Mouse (Mus musculus): ENCODE measurements around the gene Gm10644. TPM values are rescaled to one million over a fixed set of nuclear protein-coding genes. Genes with fewer than 3 reads are reported as not detected.

Gm10644 gene
- polyA plus RNA-seq, 1 experiment: 0.62 TPM

- peak; percentile 82 for TF ChIP-seq CTCF (IDR thresholded peaks at IDR 0.05; ENCODE audit: borderline replicate concordance, extremely low read depth, insufficient read depth, insufficient read length)
- no peak for TF ChIP-seq POLR2A (IDR thresholded peaks at IDR 0.05; ENCODE audit: borderline replicate concordance, extremely low read depth, insufficient read depth, insufficient read length, poor library complexity, severe bottlenecking)
- DNase-seq (ENCODE audit: low read depth): peak; percentile 58
These were observed 61.1 kb downstream of the Gm10644 start for GRCm38 (mm10) chr8:83893915-83894314.

DNA sequence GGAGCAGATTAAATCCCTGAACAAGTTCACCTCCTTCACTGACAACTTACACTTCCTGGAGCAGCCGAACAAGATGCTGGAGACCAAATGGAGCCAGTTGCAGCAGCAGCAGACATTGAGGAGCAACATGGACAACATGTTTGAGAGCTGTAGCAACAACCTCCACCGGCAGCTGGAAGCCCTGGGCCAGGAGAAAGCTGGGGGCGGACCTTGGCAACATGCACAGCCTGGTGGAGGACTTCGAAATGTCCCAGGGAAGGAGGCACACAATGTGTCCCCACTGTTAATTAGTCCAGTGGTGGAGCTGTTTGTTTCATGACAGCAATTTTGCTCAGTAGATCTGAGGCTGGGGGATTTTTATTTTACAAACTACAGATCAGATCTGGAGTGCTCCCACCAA, 62.9 kb downstream of the Gm10644 start:
- no peak for DNase-seq (ENCODE audit: low read depth)
- TF ChIP-seq POLR2A (IDR thresholded peaks at IDR 0.05; ENCODE audit: borderline replicate concordance, extremely low read depth, insufficient read depth, insufficient read length, poor library complexity, severe bottlenecking) (no peak), CTCF (IDR thresholded peaks at IDR 0.05; ENCODE audit: borderline replicate concordance, extremely low read depth, insufficient read depth, insufficient read length) (no peak)

GRCm38 (mm10) chr8:83888409-83888808, 66.6 kb downstream of the Gm10644 start:
- peak; percentile 60 for DNase-seq (ENCODE audit: low read depth)
- TF ChIP-seq POLR2A (IDR thresholded peaks at IDR 0.05; ENCODE audit: borderline replicate concordance, extremely low read depth, insufficient read depth, insufficient read length, poor library complexity, severe bottlenecking): no peak
- no peak for TF ChIP-seq CTCF (IDR thresholded peaks at IDR 0.05; ENCODE audit: borderline replicate concordance, extremely low read depth, insufficient read depth, insufficient read length)

Other genes with a start within 250 kb of the Gm10644 start
- 74.5 and 98.3 TPM in 2 replicates for gene Ddx39, start 240.0 kb downstream of the Gm10644 start, polyA plus RNA-seq (2012; rRNA removed)
- 16.0 and 21.3 TPM in 2 replicates for gene Adgre5, start 213.9 kb downstream of the Gm10644 start, polyA plus RNA-seq (2012; rRNA removed)
- gene Adgrl1, start 55.1 kb downstream of the Gm10644 start, polyA plus RNA-seq (2012; rRNA removed): 237 and 327 TPM in 2 replicates
- gene Asf1b, start 302 bp upstream of the Gm10644 start, polyA plus RNA-seq (2012; rRNA removed): 20.3 and 31.9 TPM in 2 replicates
- 121 and 143 TPM in 2 replicates for gene Prkaca, start 17.8 kb upstream of the Gm10644 start, polyA plus RNA-seq (2012; rRNA removed)
- gene Samd1, start 42.5 kb upstream of the Gm10644 start, polyA plus RNA-seq (2012; rRNA removed): 87.5 and 93.8 TPM in 2 replicates
- gene 1700067K01Rik, start 46.3 kb upstream of the Gm10644 start, polyA plus RNA-seq (2012; rRNA removed): 0.27 and 0.37 TPM in 2 replicates
- 0.07 and 0.35 TPM in 2 replicates for gene 2210011C24Rik, start 57.0 kb upstream of the Gm10644 start, polyA plus RNA-seq (2012; rRNA removed)
- gene Palm3, start 66.3 kb upstream of the Gm10644 start, polyA plus RNA-seq (2012; rRNA removed): 1.3 and 3.7 TPM in 2 replicates
- 0.48 and 0.50 TPM in 2 replicates for gene Il27ra, start 87.4 kb upstream of the Gm10644 start, polyA plus RNA-seq (2012; rRNA removed)
- 0.21 and 0.36 TPM in 2 replicates for gene Rln3, start 89.8 kb upstream of the Gm10644 start, polyA plus RNA-seq (2012; rRNA removed)
- 2.0 and 2.9 TPM in 2 replicates for gene Gm10643, start 109.9 kb upstream of the Gm10644 start, polyA plus RNA-seq (2012; rRNA removed)
- 34.1 and 41.7 TPM in 2 replicates for gene Rfx1, start 111.6 kb upstream of the Gm10644 start, polyA plus RNA-seq (2012; rRNA removed)
- 109 and 153 TPM in 2 replicates for gene Dcaf15, start 149.6 kb upstream of the Gm10644 start, polyA plus RNA-seq (2012; rRNA removed)
- 0.10 and 0.31 TPM in 2 replicates for gene Podnl1, start 170.8 kb upstream of the Gm10644 start, polyA plus RNA-seq (2012; rRNA removed)
- gene Cc2d1a, start 192.7 kb upstream of the Gm10644 start, polyA plus RNA-seq (2012; rRNA removed): 44.9 and 47.9 TPM in 2 replicates
- gene 4930432K21Rik, start 192.8 kb upstream of the Gm10644 start, polyA plus RNA-seq (2012; rRNA removed): 2.1 and 2.7 TPM in 2 replicates
- gene Nanos3, start 230.0 kb upstream of the Gm10644 start, polyA plus RNA-seq (2012; rRNA removed): 5.3 and 7.5 TPM in 2 replicates